Mouse (Mus musculus) liver, adult 2 months (tissue): ENCODE results near the gene Vegfb. TPM values are rescaled to one million over a fixed set of nuclear protein-coding genes. Genes with fewer than 3 reads are reported as not detected.

Experiments
- DNase-seq: peaks from one replicate; pipeline ENCODE4 v3.0.0-alpha.2; 2011; ENCODE audit warnings: low read depth, low spot score; ENCODE audit errors: extremely low read depth
- H3K27ac ChIP-seq: fragments of 200-500 bp; replicated peaks from 2 replicates; pipeline ENCODE4 v1.5.1; 2012; ENCODE audit warnings: low read depth, mild to moderate bottlenecking, control low read depth, inconsistent platforms, low read length; ENCODE audit not compliant: insufficient read depth
- H3K27me3 ChIP-seq: fragments of 200-500 bp; 2 replicates; pipeline ENCODE4 v1.6.1; 2012; ENCODE audit warnings: mild to moderate bottlenecking, moderate library complexity, low read length, inconsistent platforms; ENCODE audit not compliant: control insufficient read depth, insufficient read depth
- H3K36me3 ChIP-seq: fragments of 200-500 bp; 2 replicates; pipeline ENCODE4 v1.6.1; 2012; ENCODE audit warnings: low read length, inconsistent platforms; ENCODE audit not compliant: control insufficient read depth, insufficient read depth
- H3K4me1 ChIP-seq: fragments of 200-500 bp; 2 replicates; pipeline ENCODE4 v1.6.1; 2011; ENCODE audit warnings: low read length; ENCODE audit not compliant: control insufficient read depth, insufficient read depth
- H3K4me3 ChIP-seq: fragments of 200-500 bp; 2 replicates; pipeline ENCODE4 v1.5.1; 2011; ENCODE audit warnings: low read depth, mild to moderate bottlenecking, control low read depth, low read length, moderate library complexity; ENCODE audit not compliant: insufficient read depth
- H3K79me2 ChIP-seq: fragments of 200-500 bp; 2 replicates; pipeline ENCODE4 v1.6.1; 2012; ENCODE audit warnings: inconsistent platforms, mild to moderate bottlenecking, low read length, moderate library complexity; ENCODE audit not compliant: control insufficient read depth, insufficient read depth
- H3K9ac ChIP-seq: fragments of 200-500 bp; 2 replicates; pipeline ENCODE4 v1.6.1; 2012; ENCODE audit warnings: low read depth, mild to moderate bottlenecking, control low read depth, inconsistent platforms, low read length
- CTCF ChIP-seq: fragments of 200-500 bp; IDR thresholded peaks from 2 replicates; pipeline ENCODE4 v1.5.1; 2011; ENCODE audit warnings: low read depth, low read length, control low read depth
- POLR2A ChIP-seq: fragments of 200-500 bp; IDR thresholded peaks from 2 replicates; pipeline ENCODE4 v1.6.1; 2011; ENCODE audit warnings: low read length, control low read depth; ENCODE audit not compliant: insufficient read depth; ENCODE audit errors: extremely low read depth
- WGBS: fragments of 180-500 bp; shearing (Covaris S2); methylation state at CpG from one replicate; pipeline ENCODE4 v1.1.7; 2018; 5-methylcytosine and 5-hydroxymethylcytosine counted together
- polyA plus RNA-seq: library from polyadenylated mRNA; depleted of rRNA; stranded (reverse); fragments of >200 nt; gene quantifications from 2 replicates; pipeline ENCODE4 v1.2.3, GENCODE M21; 2012
- total RNA-seq: library from RNA; depleted of rRNA; stranded (reverse); fragments of >200 nt; gene quantifications from 2 replicates; pipeline ENCODE4 v1.2.3, GENCODE M21; 2014

Gene Vegfb
- total and polyA plus RNA-seq, 2 experiments, result 1.9 to 20.4 TPM

DNA sequence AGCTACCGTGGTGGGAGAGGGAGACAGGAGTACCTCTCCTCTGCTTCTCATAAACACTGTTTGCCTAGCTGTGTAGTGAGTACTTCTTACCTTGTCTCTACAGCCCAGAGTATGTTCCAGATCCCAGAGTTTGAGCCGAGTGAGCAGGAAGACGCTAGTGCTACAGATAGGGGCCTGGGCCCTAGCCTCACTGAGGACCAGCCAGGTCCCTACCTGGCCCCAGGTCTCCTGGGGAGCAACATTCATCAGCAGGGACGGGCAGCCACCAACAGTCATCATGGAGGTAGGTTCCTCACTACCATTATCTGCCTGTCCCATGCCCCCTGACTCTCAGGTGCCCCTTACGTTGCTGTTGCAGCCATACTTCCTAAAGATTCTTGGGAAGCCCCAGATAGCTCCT, 44.7 kb downstream of the Vegfb start:
- Histone ChIP-seq H3K9ac (peak overlapping the region; percentile 70), H3K36me3 (no peaks in the 10 kb centered on the region), H3K27me3 (no peaks in the 10 kb centered on the region), H3K27ac (peak overlapping the region; percentile 84), H3K79me2 (peaks cover 8% of the 10 kb centered on the region), H3K4me3 (peak overlapping the region; percentile 85), H3K4me1 (peaks cover 20% of the 10 kb centered on the region)
- no peak for DNase-seq
- WGBS, result 25% methylated on average over 5 of the region's 5 CpGs
- no peak for TF ChIP-seq POLR2A
- TF ChIP-seq CTCF, result no peak

DNA sequence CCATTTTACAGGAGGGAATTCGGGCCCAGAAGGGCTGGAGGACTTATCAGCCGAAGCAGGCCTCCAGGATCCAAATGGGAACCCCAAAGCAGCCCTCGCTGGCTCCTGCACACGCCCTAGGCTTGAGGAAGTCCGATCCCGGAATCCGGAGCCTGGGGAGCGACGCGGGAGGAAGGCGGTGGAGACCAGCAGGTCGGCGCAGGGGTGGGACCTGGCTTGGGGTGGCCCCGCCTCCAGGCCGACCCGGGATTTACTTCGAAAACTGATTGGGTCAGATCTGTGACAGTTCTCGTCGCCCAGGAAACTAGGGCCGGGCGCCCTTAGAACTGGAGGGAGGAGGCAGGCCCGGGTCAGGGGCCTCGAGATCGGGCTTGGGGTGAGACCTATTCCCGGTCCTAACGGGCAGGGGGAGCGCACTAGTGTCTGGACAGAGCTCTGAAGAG, 45.2 kb downstream of the Vegfb start, which contains the start of gene Gpr137:
Gene Gpr137 (minus strand): TSS at position 232 of the 443 bp plus-strand sequence.
- peak; percentile 87 for DNase-seq
- peaks cover 8% of the 10 kb centered on the region for H3K79me2 ChIP-seq
- H3K27ac ChIP-seq, result peak within 1 kb of the TSS; percentile 88
- H3K4me1 ChIP-seq, result peaks cover 23% of the 10 kb centered on the region
- peak within 1 kb of the TSS; percentile 91 for H3K9ac ChIP-seq
- H3K4me3 ChIP-seq, result peak within 1 kb of the TSS; percentile 85
- no peaks in the 10 kb centered on the region for H3K27me3 ChIP-seq
- TF ChIP-seq CTCF (no peak), POLR2A (peak; percentile 80; the same call in 1 of the 2 replicates)
- under 1% methylated on average over 27 of the region's 27 CpGs for WGBS
- no peaks in the 10 kb centered on the region for H3K36me3 ChIP-seq

GRCm38 (mm10) chr19:6941372-6942248, 45.8 kb downstream of the Vegfb start, which contains the start of gene Bad:
TSS of gene Bad (plus strand) at chr19:6941861.
- peak; percentile 75 for DNase-seq

DNA sequence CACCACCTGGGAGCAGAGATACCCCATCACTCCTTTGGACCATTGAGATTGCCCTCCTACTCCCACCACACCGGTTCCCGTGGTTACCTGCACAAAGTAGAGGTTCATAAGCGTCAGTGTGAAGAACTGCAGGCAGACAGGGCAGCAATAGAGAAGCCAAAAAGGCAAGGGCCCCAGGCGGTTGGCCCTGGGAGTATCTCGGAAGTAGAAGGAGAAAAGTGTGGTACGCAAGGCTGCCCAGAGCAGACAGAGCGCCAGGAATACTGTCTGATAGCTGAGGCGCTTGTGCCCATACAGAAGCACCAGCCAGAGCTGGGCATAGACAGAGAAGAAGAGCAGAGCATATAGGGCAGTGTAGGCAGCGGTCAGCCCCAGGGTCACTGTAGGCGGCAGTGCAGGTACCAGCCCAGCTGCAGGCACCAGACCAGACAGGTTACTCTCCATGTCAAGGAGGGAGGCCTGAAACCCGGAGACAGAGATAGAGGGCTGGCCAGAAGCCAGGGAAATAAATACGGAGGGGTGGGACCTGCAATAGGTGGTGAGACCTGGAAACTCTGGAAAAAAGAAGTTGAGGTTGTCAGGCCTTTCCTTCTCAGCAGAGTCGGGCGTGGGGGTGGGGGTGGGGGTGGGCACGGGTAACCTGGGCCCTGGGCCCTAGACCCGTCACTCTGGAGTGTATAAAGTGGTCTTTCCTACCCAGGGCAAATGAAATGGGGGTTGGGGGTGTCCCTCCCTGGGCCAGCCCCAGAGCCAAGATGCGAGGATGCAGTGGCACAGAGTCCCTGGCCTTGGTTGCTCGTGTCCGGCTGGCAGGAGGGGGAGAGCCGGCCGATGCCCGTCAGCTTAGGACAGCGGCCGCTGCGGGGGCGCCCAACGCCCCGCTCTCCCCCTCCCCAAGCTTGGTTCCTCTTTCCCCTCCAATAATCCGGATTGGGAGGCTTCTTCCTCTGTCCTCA, 46.8 kb downstream of the Vegfb start:
- Histone ChIP-seq H3K27ac (peak overlapping the region; percentile 68), H3K9ac (peak overlapping the region; percentile 91), H3K36me3 (no peaks in the 10 kb centered on the region), H3K27me3 (no peaks in the 10 kb centered on the region), H3K4me1 (peaks cover 23% of the 10 kb centered on the region), H3K79me2 (peaks cover 8% of the 10 kb centered on the region), H3K4me3 (peak overlapping the region; percentile 85)
- 25% methylated on average over 29 of the region's 29 CpGs for WGBS
- no peak for DNase-seq
- no peak for TF ChIP-seq CTCF
- no peak for TF ChIP-seq POLR2A

More at GRCm38 (mm10) chr19:6941372-6942248, 45.8 kb downstream of the Vegfb start, which contains the start of gene Bad:
- Histone ChIP-seq H3K27ac (peak within 1 kb of the TSS; percentile 88), H3K36me3 (no peaks in the 10 kb centered on the region), H3K9ac (peak within 1 kb of the TSS; percentile 91), H3K4me1 (peaks cover 23% of the 10 kb centered on the region), H3K79me2 (peaks cover 8% of the 10 kb centered on the region), H3K4me3 (peak within 1 kb of the TSS; percentile 85), H3K27me3 (no peaks in the 10 kb centered on the region)
- WGBS, result under 1% methylated on average over 83 of the region's 83 CpGs
- TF ChIP-seq CTCF (peak; percentile 2; the same call in 1 of the 2 replicates), POLR2A (peak; percentile 34; the same call in 1 of the 2 replicates)
